Comparison of ENCODE assay signal across 8 mouse cellular contexts in genomic region chr11:60256176-60256681, GRCm38 (mm10). TPM values are rescaled to one million over a fixed set of nuclear protein-coding genes. Genes with fewer than 3 reads are reported as not detected.
A peak's percentile ranks its signal among the peaks of the same experiment; 100 is the strongest.
DNase-seq lines count a peak whose midpoint lies in the region; ATAC-seq lines count a peak whose summit lies in the region.

No protein-coding gene starts in this region.

- H3K27ac ChIP-seq in forebrain, embryonic 15.5 days (replicated peaks), result peak overlapping the region; percentile 74

- H3K4me1 ChIP-seq in forebrain, embryonic 15.5 days, result peaks cover 28% of the 10 kb centered on the region

- H3K9ac ChIP-seq in forebrain, embryonic 15.5 days (replicated peaks), result no peak overlapping the region

- H3K27me3 ChIP-seq in forebrain, embryonic 15.5 days, result no peaks in the 10 kb centered on the region

- WGBS in forebrain, embryonic 15.5 days, result 35% methylated on average over 6 of the region's 6 CpGs

- H3K9me3 ChIP-seq in forebrain, embryonic 15.5 days, result no peaks in the 10 kb centered on the region

- peak; percentile 47 to 56 for DNase-seq in left cerebral cortex, postnatal 25 days (ENCODE audit: low spot score in 2 of 2)
- DNase-seq in left cerebral cortex, adult 11 months (ENCODE audit: low spot score), result no peak
- DNase-seq in layer of hippocampus, adult 18-20 months (ENCODE audit: low spot score in 2 of 2), result peak; percentile 58 to 84
- no peak for DNase-seq in testis, postnatal 10 days (ENCODE audit: low spot score)
- no peak for DNase-seq in yolk sac, embryonic 10.5 days (ENCODE audit: low spot score)

- intact Hi-C loops in left cerebral cortex, postnatal 25 days (cut with DNase I), result no loop called here

- H3K4me3 ChIP-seq in forebrain, embryonic 15.5 days, result no peak overlapping the region

- H3K4me2 ChIP-seq in forebrain, embryonic 15.5 days (replicated peaks), result no peak overlapping the region

- peak; percentile 64; the same call in 1 of the 2 replicates for ATAC-seq in cerebellum, adult (ENCODE audit: insufficient number of reproducible peaks, low FRiP score, low TSS enrichment)
- ATAC-seq in forebrain, embryonic 15.5 days (replicated peaks), result peak; percentile 79
- no peak for ATAC-seq in inflammation-experienced regulatory T-cells, adult 6 months

- 0 out of 2 replicates have a peak, but pooled peaks cover 3% of the 10 kb centered on the region for H3K36me3 ChIP-seq in forebrain, embryonic 15.5 days

RNA-seq across cellular contexts. Expression of gene Srebf1, which starts 33.8 kb away (rescaled TPM):
- total RNA-seq in left cerebral cortex, postnatal 25 days (2021), result 10 to 100 TPM; 42.3 to 50.7 TPM
- polyA plus RNA-seq in forebrain, embryonic 15.5 days (2015; fragmentation: Nextera tagmentation; extraction: Ambion mirVana), result 48.2 and 52.7 TPM in 2 replicates
- 10 to 100 TPM; 73.9 to 80.4 TPM for total RNA-seq in layer of hippocampus, adult 18-20 months (2021)
- polyA plus RNA-seq in inflammation-experienced regulatory T-cells, adult 6 months (2017; shearing (Covaris generic)), result 10 to 100 TPM; 21.7 to 26.7 (median 24.3) TPM

Comparison
In these comparisons a context has a peak if more than half of its experiments do, and no peak if none do; other contexts are left out.
1. DNase-seq: peak in left cerebral cortex, postnatal 25 days (2 of 2) and layer of hippocampus, adult 18-20 months (2 of 2); none in left cerebral cortex, adult 11 months (single experiment), testis, postnatal 10 days (single experiment) and yolk sac, embryonic 10.5 days (single experiment).